Mouse (Mus musculus): ENCODE results near the gene Kcnip1. TPM values are rescaled to one million over a fixed set of nuclear protein-coding genes. Genes with fewer than 3 reads are reported as not detected.

Kcnip1 gene
- polyA plus RNA-seq, 2 experiments: 0.10 to 0.25 TPM

- no peak overlapping the region for H3K9ac ChIP-seq (replicated peaks)
- 15% methylated on average over 8 of the region's 8 CpGs for WGBS (ENCODE audit: insufficient replicate concordance)
- DNase-seq (ENCODE audit: low read depth in 3 of 3, low spot score in 3 of 3): peak in 1 of 3 experiments; percentile 14
- no peaks in the 10 kb centered on the region for H3K36me3 ChIP-seq (replicated peaks; ENCODE audit: control insufficient read depth, insufficient read depth, low read depth)
- ATAC-seq (ENCODE audit: insufficient read depth): peak; percentile 69; the same call in 1 of the 2 replicates
- no peak overlapping the region for H3K27ac ChIP-seq
- no peak overlapping the region; a peak in 1 of 4 replicates for H3K4me3 ChIP-seq (ENCODE audit: insufficient read depth in 1 of 2, low read depth in 2 of 2, low read length in 2 of 2)
- peaks cover 0 to 17% of the 10 kb centered on the region in 2 experiments; a peak in 3 of 4 replicates for H3K4me1 ChIP-seq (replicated peaks; ENCODE audit: control insufficient read depth in 2 of 2, insufficient read depth in 2 of 2, low read length in 1 of 2)
- TF ChIP-seq EP300 (IDR thresholded peaks at IDR 0.05; ENCODE audit: low read depth) (no peak), CTCF (IDR thresholded peaks at IDR 0.05; ENCODE audit: low read depth) (no peak)
- no peaks in the 10 kb centered on the region for H3K27me3 ChIP-seq (ENCODE audit: control insufficient read depth, insufficient read depth, low read length)
- H3K9me3 ChIP-seq (ENCODE audit: control insufficient read depth, low read length): no peaks in the 10 kb centered on the region
- H3K4me2 ChIP-seq (ENCODE audit: low read depth): peak overlapping the region; percentile 24; the same call in 1 of the 2 replicates
These were observed 38.3 kb upstream of the Kcnip1 start for GRCm38 (mm10) chr11:34031015-34031805.

DNA sequence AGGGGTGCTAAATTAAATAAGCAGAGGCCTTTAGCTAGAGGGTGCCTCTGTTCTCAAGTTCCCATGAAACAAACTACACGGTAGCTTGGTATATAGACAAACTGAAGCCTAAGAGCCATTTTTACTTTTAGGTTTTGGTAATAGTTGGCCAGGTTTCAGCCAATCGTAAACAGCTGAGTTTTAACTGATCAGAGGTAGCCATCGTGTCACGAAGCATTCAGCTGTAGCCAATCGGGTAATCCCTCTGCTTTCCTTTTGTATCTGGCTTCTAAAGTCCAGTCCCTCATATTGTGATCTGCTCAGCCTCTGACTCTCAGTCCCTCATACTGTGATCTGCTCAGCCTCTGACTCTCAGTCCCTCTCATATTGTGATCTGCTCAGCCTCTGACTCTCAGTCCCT, 36.7 kb upstream of the Kcnip1 start:
- no peak overlapping the region for H3K4me3 ChIP-seq (ENCODE audit: insufficient read depth in 1 of 2, low read depth in 2 of 2, low read length in 2 of 2)
- no peak overlapping the region for H3K9ac ChIP-seq (replicated peaks)
- H3K27ac ChIP-seq: no peak overlapping the region
- H3K4me2 ChIP-seq (ENCODE audit: low read depth): no peak overlapping the region
- no peaks in the 10 kb centered on the region for H3K27me3 ChIP-seq (ENCODE audit: control insufficient read depth, insufficient read depth, low read length)
- H3K4me1 ChIP-seq (replicated peaks; ENCODE audit: control insufficient read depth in 2 of 2, insufficient read depth in 2 of 2, low read length in 1 of 2): peaks cover 0 to 17% of the 10 kb centered on the region in 2 experiments; a peak in 3 of 4 replicates
- H3K36me3 ChIP-seq (replicated peaks; ENCODE audit: control insufficient read depth, insufficient read depth, low read depth): no peaks in the 10 kb centered on the region
- ATAC-seq (ENCODE audit: insufficient read depth) (no peak), DNase-seq (ENCODE audit: low read depth in 3 of 3, low spot score in 3 of 3) (no peak)
- TF ChIP-seq EP300 (IDR thresholded peaks at IDR 0.05; ENCODE audit: low read depth) (no peak), CTCF (IDR thresholded peaks at IDR 0.05; ENCODE audit: low read depth) (no peak)
- H3K9me3 ChIP-seq (ENCODE audit: control insufficient read depth, low read length): no peaks in the 10 kb centered on the region
- 64% methylated on average over 5 of the region's 5 CpGs for WGBS (ENCODE audit: insufficient replicate concordance)

DNA sequence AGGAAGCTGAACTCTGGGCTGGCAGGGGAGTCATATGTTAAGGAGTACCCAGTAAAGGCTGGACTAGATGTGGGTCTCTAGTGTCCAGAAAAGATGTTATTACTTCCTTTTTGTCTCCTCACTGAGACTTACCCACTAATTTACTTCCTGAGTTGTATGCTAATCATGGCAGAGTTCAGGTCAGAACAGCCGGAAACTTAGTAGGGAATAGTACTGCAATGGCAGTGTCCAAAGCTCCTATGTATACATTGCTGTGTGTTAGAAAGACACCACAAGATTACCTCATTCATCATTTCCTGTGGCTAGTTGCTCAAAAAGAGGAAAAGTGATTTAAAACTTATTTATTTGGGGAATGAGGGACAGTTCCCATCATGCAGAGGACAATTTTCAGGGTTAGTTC, 32.1 kb upstream of the Kcnip1 start:
- no peak for TF ChIP-seq EP300 (IDR thresholded peaks at IDR 0.05; ENCODE audit: low read depth)
- no peak for TF ChIP-seq CTCF (IDR thresholded peaks at IDR 0.05; ENCODE audit: low read depth)
- no peak for ATAC-seq (ENCODE audit: insufficient read depth)
- no peak for DNase-seq (ENCODE audit: low read depth in 3 of 3, low spot score in 3 of 3)

GRCm38 (mm10) chr11:34012007-34012652, 19.2 kb upstream of the Kcnip1 start:
- H3K27me3 ChIP-seq (ENCODE audit: control insufficient read depth, insufficient read depth, low read length): no peaks in the 10 kb centered on the region
- WGBS (ENCODE audit: insufficient replicate concordance): 40% methylated on average over 6 of the region's 6 CpGs
- no peak overlapping the region for H3K27ac ChIP-seq
- no peak overlapping the region for H3K4me3 ChIP-seq (ENCODE audit: insufficient read depth in 1 of 2, low read depth in 2 of 2, low read length in 2 of 2)
- H3K9me3 ChIP-seq (ENCODE audit: control insufficient read depth, low read length): no peaks in the 10 kb centered on the region
- H3K4me2 ChIP-seq (ENCODE audit: low read depth): no peak overlapping the region
- DNase-seq (ENCODE audit: low read depth in 3 of 3, low spot score in 3 of 3) (no peak), ATAC-seq (ENCODE audit: insufficient read depth) (no peak)
- H3K36me3 ChIP-seq (replicated peaks; ENCODE audit: control insufficient read depth, insufficient read depth, low read depth): no peaks in the 10 kb centered on the region
- H3K4me1 ChIP-seq (replicated peaks; ENCODE audit: control insufficient read depth in 2 of 2, insufficient read depth in 2 of 2, low read length in 1 of 2): peaks cover 2 to 10% of the 10 kb centered on the region in 2 experiments; a peak in 3 of 4 replicates
- TF ChIP-seq EP300 (IDR thresholded peaks at IDR 0.05; ENCODE audit: low read depth) (no peak), CTCF (IDR thresholded peaks at IDR 0.05; ENCODE audit: low read depth) (no peak)
- no peak overlapping the region for H3K9ac ChIP-seq (replicated peaks)

More for the DNA sequence above, 32.1 kb upstream of the Kcnip1 start:
- Histone ChIP-seq H3K9ac (replicated peaks) (no peak overlapping the region), H3K9me3 (ENCODE audit: control insufficient read depth, low read length) (no peaks in the 10 kb centered on the region), H3K4me1 (replicated peaks; ENCODE audit: control insufficient read depth in 2 of 2, insufficient read depth in 2 of 2, low read length in 1 of 2) (no peaks in the 10 kb centered on the region), H3K4me2 (ENCODE audit: low read depth) (no peak overlapping the region), H3K36me3 (replicated peaks; ENCODE audit: control insufficient read depth, insufficient read depth, low read depth) (no peaks in the 10 kb centered on the region), H3K27ac (no peak overlapping the region), H3K4me3 (ENCODE audit: insufficient read depth in 1 of 2, low read depth in 2 of 2, low read length in 2 of 2) (no peak overlapping the region), H3K27me3 (ENCODE audit: control insufficient read depth, insufficient read depth, low read length) (no peaks in the 10 kb centered on the region)
- 67% methylated on average over 1 of the region's 1 CpGs for WGBS (ENCODE audit: insufficient replicate concordance)

DNA sequence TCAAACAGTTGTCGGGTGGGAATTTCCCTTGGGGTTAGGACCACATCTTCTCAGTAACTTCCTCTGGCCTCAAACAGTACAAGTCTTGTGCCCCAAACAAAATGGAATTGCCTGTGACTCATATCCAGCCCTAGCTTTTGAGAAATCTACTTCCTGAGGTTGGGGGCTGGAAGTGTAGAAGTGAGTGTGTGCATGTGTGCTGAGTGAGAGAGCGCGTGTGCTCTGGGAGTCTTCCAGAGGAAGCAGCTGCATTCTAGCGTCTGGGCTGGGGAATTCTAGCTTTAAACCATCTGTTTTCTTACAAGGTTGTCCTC, 17.9 kb upstream of the Kcnip1 start:
- Histone ChIP-seq H3K36me3 (replicated peaks; ENCODE audit: control insufficient read depth, insufficient read depth, low read depth) (no peaks in the 10 kb centered on the region), H3K27ac (no peak overlapping the region), H3K4me1 (replicated peaks; ENCODE audit: control insufficient read depth in 2 of 2, insufficient read depth in 2 of 2, low read length in 1 of 2) (peaks cover 2 to 10% of the 10 kb centered on the region in 2 experiments; a peak in 3 of 4 replicates), H3K4me3 (ENCODE audit: insufficient read depth in 1 of 2, low read depth in 2 of 2, low read length in 2 of 2) (no peak overlapping the region), H3K9ac (replicated peaks) (no peak overlapping the region), H3K4me2 (ENCODE audit: low read depth) (no peak overlapping the region), H3K9me3 (ENCODE audit: control insufficient read depth, low read length) (no peaks in the 10 kb centered on the region), H3K27me3 (ENCODE audit: control insufficient read depth, insufficient read depth, low read length) (no peaks in the 10 kb centered on the region)
- 46% methylated on average over 4 of the region's 4 CpGs for WGBS (ENCODE audit: insufficient replicate concordance)
- DNase-seq (ENCODE audit: low read depth in 3 of 3, low spot score in 3 of 3) (no peak), ATAC-seq (ENCODE audit: insufficient read depth) (peak; percentile 21; the same call in 1 of the 2 replicates)
- TF ChIP-seq EP300 (IDR thresholded peaks at IDR 0.05; ENCODE audit: low read depth) (no peak), CTCF (IDR thresholded peaks at IDR 0.05; ENCODE audit: low read depth) (no peak)

Data from liver, embryonic 14.5 days (tissue).